Mouse (Mus musculus) embryonic facial prominence, embryonic 13.5 days (tissue): ENCODE results near the gene A2ml1. TPM values are rescaled to one million over a fixed set of nuclear protein-coding genes. Genes with fewer than 3 reads are reported as not detected.

Experiments used
- ATAC-seq: fragments of 200-750 bp; cut with Nextera tagmentation; 2 replicates; pipeline ENCODE4 v1.8.0; 2017; ENCODE audit warnings: low read depth; ENCODE audit not compliant: insufficient number of reproducible peaks, insufficient read depth, low FRiP score, low TSS enrichment
- H3K27ac ChIP-seq: fragments of 300-500 bp; sonication (generic); 2 replicates; pipeline ENCODE4 v1.5.1; 2015; ENCODE audit warnings: moderate library complexity, mild to moderate bottlenecking, inconsistent platforms
- H3K27me3 ChIP-seq: fragments of 300-500 bp; sonication (generic); 2 replicates; pipeline ENCODE4 v1.6.1; 2015; ENCODE audit warnings: mild to moderate bottlenecking, inconsistent platforms
- H3K36me3 ChIP-seq: fragments of 300-500 bp; sonication (generic); 2 replicates; pipeline ENCODE4 v1.6.1; 2015; ENCODE audit warnings: mild to moderate bottlenecking, inconsistent platforms
- H3K4me1 ChIP-seq: fragments of 300-500 bp; sonication (generic); 2 replicates; pipeline ENCODE4 v1.6.1; 2015; ENCODE audit warnings: inconsistent platforms
- H3K4me2 ChIP-seq: fragments of 300-500 bp; sonication (generic); 2 replicates; pipeline ENCODE4 v1.6.1; 2015; ENCODE audit warnings: moderate library complexity, mild to moderate bottlenecking, inconsistent platforms
- H3K4me3 ChIP-seq: fragments of 300-500 bp; sonication (generic); 2 replicates; pipeline ENCODE4 v1.5.1; 2015; ENCODE audit warnings: mild to moderate bottlenecking, inconsistent platforms
- H3K9ac ChIP-seq: fragments of 300-500 bp; sonication (generic); 2 replicates; pipeline ENCODE4 v1.6.1; 2015; ENCODE audit warnings: mild to moderate bottlenecking, inconsistent platforms
- H3K9me3 ChIP-seq: fragments of 300-500 bp; sonication (generic); 2 replicates; pipeline ENCODE4 v1.6.1; 2016; ENCODE audit warnings: inconsistent platforms
- WGBS: fragments of 180-500 bp; shearing (Covaris S2); methylation state at CpG from one replicate; pipeline ENCODE4 v1.1.7; 2015; ENCODE audit warnings: mixed read lengths; 5-methylcytosine and 5-hydroxymethylcytosine counted together
- polyA plus RNA-seq: library from polyadenylated mRNA; unstranded; fragments of >200 nt; fragmentation: Nextera tagmentation; extraction: Ambion mirVana; gene quantifications from 2 replicates; pipeline ENCODE4 v1.2.1, GENCODE M21; 2015

A2ml1 gene
- polyA plus RNA-seq, 1 experiment from 2014 or later: 1.5 TPM

- H3K27me3 ChIP-seq: no peaks in the 10 kb centered on the region
- no peak overlapping the region for H3K27ac ChIP-seq
- no peaks in the 10 kb centered on the region for H3K9me3 ChIP-seq
- WGBS: 76% methylated on average over 5 of the region's 5 CpGs
- no peak for ATAC-seq
- no peaks in the 10 kb centered on the region for H3K4me1 ChIP-seq
- H3K36me3 ChIP-seq: no peaks in the 10 kb centered on the region
- no peak overlapping the region for H3K4me3 ChIP-seq
- no peak overlapping the region for H3K9ac ChIP-seq
- H3K4me2 ChIP-seq: no peak overlapping the region
Observed at GRCm38 (mm10) chr6:128504743-128505142, 76.7 kb downstream of the A2ml1 start.

- no peak overlapping the region for H3K9ac ChIP-seq
- H3K4me1 ChIP-seq: no peaks in the 10 kb centered on the region
- ATAC-seq: no peak
- H3K4me2 ChIP-seq: no peak overlapping the region
- no peak overlapping the region for H3K27ac ChIP-seq
- no peaks in the 10 kb centered on the region for H3K9me3 ChIP-seq
- no peaks in the 10 kb centered on the region for H3K27me3 ChIP-seq
- H3K36me3 ChIP-seq: no peaks in the 10 kb centered on the region
- WGBS: 63% methylated on average over 1 of the region's 1 CpGs
- H3K4me3 ChIP-seq: no peak overlapping the region
Observed at GRCm38 (mm10) chr6:128495346-128495745, 86.1 kb downstream of the A2ml1 start.

GRCm38 (mm10) chr6:128494646-128495331 lies 86.6 kb downstream of the A2ml1 start:
- no peaks in the 10 kb centered on the region for H3K9me3 ChIP-seq
- H3K27me3 ChIP-seq: no peaks in the 10 kb centered on the region
- ATAC-seq: no peak
- H3K9ac ChIP-seq: no peak overlapping the region
- H3K4me3 ChIP-seq: no peak overlapping the region
- no peak overlapping the region for H3K27ac ChIP-seq
- H3K36me3 ChIP-seq: no peaks in the 10 kb centered on the region
- H3K4me1 ChIP-seq: no peaks in the 10 kb centered on the region
- whole genome bisulfite sequencing: 63% methylated on average over 15 of the region's 15 CpGs
- no peak overlapping the region for H3K4me2 ChIP-seq

- 66% methylated on average over 4 of the region's 4 CpGs for WGBS
- Histone ChIP-seq H3K9me3 (no peaks in the 10 kb centered on the region), H3K9ac (no peak overlapping the region), H3K4me1 (no peaks in the 10 kb centered on the region), H3K36me3 (no peaks in the 10 kb centered on the region), H3K27ac (no peak overlapping the region), H3K4me2 (no peak overlapping the region), H3K4me3 (no peak overlapping the region), H3K27me3 (no peaks in the 10 kb centered on the region)
- ATAC-seq: no peak
Observed at GRCm38 (mm10) chr6:128491916-128492315, 89.5 kb downstream of the A2ml1 start.

- Histone ChIP-seq H3K27ac (no peak overlapping the region), H3K4me2 (no peak overlapping the region), H3K4me3 (no peak overlapping the region), H3K9ac (no peak overlapping the region), H3K36me3 (no peaks in the 10 kb centered on the region), H3K4me1 (no peaks in the 10 kb centered on the region), H3K27me3 (no peaks in the 10 kb centered on the region), H3K9me3 (no peaks in the 10 kb centered on the region)
- 92% methylated on average over 10 of the region's 10 CpGs for WGBS
- no peak for ATAC-seq
Observed at GRCm38 (mm10) chr6:128490141-128490540, 91.3 kb downstream of the A2ml1 start.

Other genes starting within 250 kb of the A2ml1 start
- gene Tulp3, start 225.8 kb downstream of the A2ml1 start, polyA plus RNA-seq: 33.7 and 36.7 TPM in 2 replicates
- 154 and 157 TPM in 2 replicates for gene Rhno1, start 218.7 kb downstream of the A2ml1 start, polyA plus RNA-seq
- 31.5 and 38.6 TPM in 2 replicates for gene Foxm1, start 218.6 kb downstream of the A2ml1 start, polyA plus RNA-seq
- gene Tex52, start 206.2 kb downstream of the A2ml1 start, polyA plus RNA-seq: 0.39 and 1.5 TPM in 2 replicates
- gene Gm44596, start 206.1 kb downstream of the A2ml1 start, polyA plus RNA-seq: not detected in 2 replicates
- gene Nrip2, start 182.3 kb downstream of the A2ml1 start, polyA plus RNA-seq: 5.1 and 5.7 TPM in 2 replicates
- gene Itfg2, start 156.7 kb downstream of the A2ml1 start, polyA plus RNA-seq: 41.7 and 42.7 TPM in 2 replicates
- gene Fkbp4, start 142.9 kb downstream of the A2ml1 start, polyA plus RNA-seq: 411 and 438 TPM in 2 replicates
- 0.15 and 3.1 TPM in 2 replicates for gene Pzp, start 54.9 kb downstream of the A2ml1 start, polyA plus RNA-seq
- not detected in 2 replicates for gene Klrb1a, start 41.9 kb upstream of the A2ml1 start, polyA plus RNA-seq
- 2.5 TPM in 1 of 2 replicates, not detected in the other for gene Clec2h, start 80.8 kb upstream of the A2ml1 start, polyA plus RNA-seq
- gene Klrb1, start 141.5 kb upstream of the A2ml1 start, polyA plus RNA-seq: not detected in 2 replicates
- gene Klrb1c, start 207.6 kb upstream of the A2ml1 start, polyA plus RNA-seq: 0.10 TPM in 1 of 2 replicates, not detected in the other
- not detected in 2 replicates for gene Gm44511, start 244.7 kb upstream of the A2ml1 start, polyA plus RNA-seq
- gene Klrb1b, start 244.7 kb upstream of the A2ml1 start, polyA plus RNA-seq: 0.19 TPM in 1 of 2 replicates, not detected in the other